Mouse (Mus musculus) liver, embryonic 14.5 days (tissue): Measurements from ENCODE around the gene Cda.

Experiments used
- CTCF ChIP-seq: IDR thresholded peaks from 2 replicates; pipeline ENCODE4 v1.5.1; 2016; ENCODE audit warnings: antibody characterized with exemption, low read depth, control low read depth
- EP300 ChIP-seq: IDR thresholded peaks from 2 replicates; pipeline ENCODE4 v1.6.1; 2016; ENCODE audit warnings: antibody characterized with exemption, low read depth

GRCm38 (mm10) chr4:138333135-138333534 is 34.7 kb downstream of the Cda start:
- TF ChIP-seq EP300 (no peak), CTCF (no peak)
